Mouse (Mus musculus): ENCODE measurements around the gene Ccdc181. TPM values are rescaled to one million over a fixed set of nuclear protein-coding genes. Genes with fewer than 3 reads are reported as not detected.

Gene Ccdc181
- polyA plus RNA-seq, 1 experiment from 2014 or later, result 26.9 TPM

DNA sequence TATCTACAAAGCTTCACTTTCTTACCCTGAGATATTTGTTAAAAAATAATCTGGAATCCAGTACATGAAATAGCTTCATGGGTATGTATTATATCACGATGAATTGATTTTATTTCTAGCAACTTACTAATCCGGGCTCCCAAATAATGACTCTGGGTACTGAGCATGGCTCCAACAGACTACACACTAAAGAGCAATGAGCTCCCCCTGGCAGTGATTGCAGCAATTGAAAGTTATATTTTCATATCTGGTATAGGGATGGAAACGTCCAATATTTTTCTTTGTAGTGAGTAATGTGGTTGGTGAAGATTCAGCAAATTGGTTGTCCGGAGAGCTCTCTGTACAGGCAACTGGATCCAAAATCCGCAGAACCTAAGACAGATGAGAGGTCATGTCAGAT, 16.7 kb downstream of the Ccdc181 start:
- Histone ChIP-seq H3K9me3 (no peaks in the 10 kb centered on the region), H3K9ac (no peak overlapping the region), H3K4me2 (no peak overlapping the region), H3K27ac (replicated peaks) (no peak overlapping the region), H3K36me3 (peaks cover 50% of the 10 kb centered on the region), H3K27me3 (no peaks in the 10 kb centered on the region), H3K4me1 (replicated peaks) (no peaks in the 10 kb centered on the region), H3K4me3 (no peak overlapping the region)
- no peak for ATAC-seq (ENCODE audit: low FRiP score, low read depth)
- WGBS, result 93% methylated on average over 5 of the region's 5 CpGs

DNA sequence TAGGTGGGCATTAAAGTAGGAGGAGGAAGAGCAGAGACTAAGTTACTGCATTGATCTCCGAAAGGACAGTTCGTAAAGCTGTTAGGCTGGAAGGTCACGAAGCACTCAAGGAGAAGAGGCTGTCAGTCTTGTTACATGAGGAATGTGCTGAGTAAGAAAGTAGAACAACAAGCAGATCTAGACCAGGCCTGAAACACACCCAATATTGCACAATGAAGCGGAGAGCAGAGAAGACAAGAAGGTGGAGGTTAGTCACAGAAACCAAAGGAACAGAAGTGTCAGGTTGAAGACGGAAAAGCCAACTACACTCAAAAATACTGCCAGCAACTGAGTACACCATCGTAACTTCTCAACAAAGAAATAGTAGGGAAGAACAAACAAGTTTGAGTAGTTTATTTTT, 18.7 kb downstream of the Ccdc181 start:
- H3K36me3 ChIP-seq, result peaks cover 62% of the 10 kb centered on the region
- no peaks in the 10 kb centered on the region for H3K27me3 ChIP-seq
- no peak overlapping the region for H3K4me3 ChIP-seq
- no peak overlapping the region for H3K27ac ChIP-seq (replicated peaks)
- 96% methylated on average over 6 of the region's 6 CpGs for WGBS
- no peak for ATAC-seq (ENCODE audit: low FRiP score, low read depth)
- H3K9me3 ChIP-seq, result no peaks in the 10 kb centered on the region
- no peak overlapping the region for H3K9ac ChIP-seq
- H3K4me1 ChIP-seq (replicated peaks), result no peaks in the 10 kb centered on the region
- no peak overlapping the region for H3K4me2 ChIP-seq

DNA sequence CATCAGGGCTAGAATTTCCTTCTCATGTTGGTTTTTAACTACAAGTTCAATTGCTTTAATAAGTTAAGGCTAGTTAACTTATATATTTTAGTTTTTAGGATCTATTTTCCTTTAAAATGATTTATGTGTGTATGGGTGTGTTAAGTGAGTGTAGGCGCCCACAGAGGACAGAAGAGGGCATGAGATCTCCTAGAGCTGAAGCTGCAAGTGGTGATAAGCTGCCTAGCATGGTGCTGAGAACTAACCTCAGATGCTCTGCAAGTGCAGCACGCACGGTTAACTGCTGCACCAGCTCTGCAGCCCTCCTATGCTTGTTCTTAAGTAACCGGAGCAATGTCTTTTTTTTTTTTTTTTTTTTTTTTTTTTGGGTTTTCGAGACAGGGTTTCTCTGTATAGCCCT, 21.1 kb downstream of the Ccdc181 start:
- H3K4me3 ChIP-seq, result no peak overlapping the region
- no peaks in the 10 kb centered on the region for H3K9me3 ChIP-seq
- ATAC-seq (ENCODE audit: low FRiP score, low read depth), result no peak
- H3K27me3 ChIP-seq, result no peaks in the 10 kb centered on the region
- peaks cover 69% of the 10 kb centered on the region for H3K36me3 ChIP-seq
- WGBS, result 94% methylated on average over 4 of the region's 5 CpGs
- no peak overlapping the region for H3K9ac ChIP-seq
- no peaks in the 10 kb centered on the region for H3K4me1 ChIP-seq (replicated peaks)
- no peak overlapping the region for H3K4me2 ChIP-seq
- no peak overlapping the region for H3K27ac ChIP-seq (replicated peaks)

DNA sequence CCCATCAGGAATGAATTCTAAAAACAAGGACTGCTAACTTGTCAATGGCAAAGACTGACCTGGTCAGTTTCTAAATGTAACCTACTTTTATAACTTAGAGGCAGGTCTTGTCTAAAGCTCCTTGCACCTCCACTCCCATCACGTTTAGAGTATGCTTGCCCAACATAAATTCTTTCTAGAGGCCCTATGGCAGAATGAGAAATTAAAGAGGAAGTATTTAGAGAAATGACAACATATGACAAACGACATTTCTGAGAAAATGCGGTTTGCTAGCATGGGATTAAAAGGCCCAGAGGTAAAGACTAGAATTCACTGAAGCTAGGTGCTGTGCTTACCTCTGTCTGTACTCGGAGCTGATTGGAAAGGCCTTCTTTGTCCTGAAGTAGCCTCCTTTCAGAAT, 26.6 kb downstream of the Ccdc181 start:
- Histone ChIP-seq H3K27ac (replicated peaks) (no peak overlapping the region), H3K4me1 (replicated peaks) (peaks cover 21% of the 10 kb centered on the region), H3K9me3 (no peaks in the 10 kb centered on the region), H3K4me3 (no peak overlapping the region), H3K27me3 (no peaks in the 10 kb centered on the region), H3K36me3 (peaks cover 55% of the 10 kb centered on the region), H3K4me2 (no peak overlapping the region), H3K9ac (no peak overlapping the region)
- 93% methylated on average over 4 of the region's 4 CpGs for WGBS
- no peak for ATAC-seq (ENCODE audit: low FRiP score, low read depth)

DNA sequence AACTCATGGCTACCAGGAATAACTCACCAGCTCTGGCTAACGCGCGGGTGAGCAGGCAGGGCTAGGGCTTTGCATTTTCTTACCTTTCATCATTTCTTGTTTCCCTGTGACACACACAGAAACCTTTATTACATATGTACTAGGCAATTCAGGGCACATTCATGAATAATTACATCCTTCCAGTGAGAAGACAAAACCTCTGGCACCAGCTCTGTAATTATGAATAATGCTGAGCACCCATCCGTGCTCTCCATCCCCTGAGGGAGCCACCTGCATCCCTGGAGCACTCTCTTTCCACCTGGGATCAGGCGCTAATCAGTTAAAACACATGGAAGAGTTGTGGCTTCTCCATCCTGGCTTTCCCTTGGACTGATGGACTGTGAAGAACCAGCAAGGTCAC, 28.4 kb downstream of the Ccdc181 start, which contains the start of gene Nme7:
Gene Nme7, plus strand, starts transcription at position 301 of the 400 bp plus-strand sequence.
- Histone ChIP-seq H3K4me3 (no peak within 1 kb of the TSS), H3K27me3 (no peaks in the 10 kb centered on the region), H3K9ac (no peak within 1 kb of the TSS), H3K4me1 (replicated peaks) (peaks cover 31% of the 10 kb centered on the region), H3K9me3 (no peaks in the 10 kb centered on the region), H3K36me3 (peaks cover 38% of the 10 kb centered on the region), H3K4me2 (no peak within 1 kb of the TSS), H3K27ac (replicated peaks) (no peak within 1 kb of the TSS)
- WGBS, result 85% methylated on average over 5 of the region's 5 CpGs
- ATAC-seq (ENCODE audit: low FRiP score, low read depth), result no peak

DNA sequence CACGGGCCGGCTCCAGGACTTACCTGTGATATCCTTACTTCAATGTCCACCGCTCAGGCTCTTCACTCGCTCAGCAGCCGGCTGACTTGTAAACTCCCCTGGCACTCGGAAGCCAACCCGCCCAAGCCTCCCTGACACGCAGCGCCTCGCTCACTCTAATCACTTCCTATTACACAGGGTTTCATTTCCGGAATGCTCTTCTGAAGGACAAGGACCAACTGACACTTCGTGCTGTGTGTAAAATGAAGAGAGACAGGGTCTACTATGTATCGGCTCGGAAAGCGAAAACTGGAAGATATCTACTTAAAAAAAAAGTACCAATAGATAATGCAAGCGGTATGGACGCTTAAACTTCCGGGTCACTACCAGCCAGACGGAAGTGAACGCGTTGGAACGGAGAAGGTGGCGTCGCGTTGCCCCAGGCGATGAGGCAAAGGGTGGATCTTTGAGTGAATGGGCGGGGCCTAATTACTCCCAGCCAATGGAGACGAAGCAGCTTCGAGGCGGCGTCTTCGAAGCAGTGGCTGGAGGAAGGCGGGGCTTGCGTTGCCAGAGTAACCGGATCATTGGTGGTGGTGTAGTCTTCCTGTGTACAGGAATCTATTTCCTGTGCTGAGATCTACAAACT, 31.9 kb downstream of the Ccdc181 start, which contains the start of gene Blzf1:
Gene Blzf1, minus strand, starts transcription at position 366 of the 628 bp plus-strand sequence.
- Histone ChIP-seq H3K9me3 (no peaks in the 10 kb centered on the region), H3K9ac (peak within 1 kb of the TSS; percentile 74), H3K4me1 (replicated peaks) (peaks cover 35% of the 10 kb centered on the region), H3K4me2 (peak within 1 kb of the TSS; percentile 85), H3K27ac (replicated peaks) (peak within 1 kb of the TSS; percentile 82), H3K27me3 (no peaks in the 10 kb centered on the region), H3K36me3 (peaks cover 11% of the 10 kb centered on the region), H3K4me3 (peak within 1 kb of the TSS; percentile 97)
- WGBS, result under 1% methylated on average over 35 of the region's 35 CpGs
- peak; percentile 99 for ATAC-seq (ENCODE audit: low FRiP score, low read depth)

DNA sequence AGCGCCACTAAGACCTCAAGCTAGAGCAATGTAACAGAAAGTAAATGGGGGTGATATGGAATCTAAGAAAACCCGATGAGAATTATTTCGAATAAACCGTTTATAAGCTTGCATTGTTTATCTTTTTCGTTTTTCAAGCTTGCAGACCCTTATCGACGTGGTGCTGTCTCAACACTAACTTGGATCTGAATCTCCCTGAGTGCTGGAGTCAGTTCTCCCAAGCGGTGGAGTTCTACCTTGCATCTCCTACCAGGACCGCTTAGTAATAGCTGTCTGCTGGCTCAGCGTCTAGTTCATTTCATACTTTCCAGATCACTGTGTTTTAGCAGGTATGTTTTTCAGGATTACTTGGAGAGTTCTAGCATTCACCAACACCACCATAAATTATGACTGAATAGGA, 32.5 kb downstream of the Ccdc181 start:
- Histone ChIP-seq H3K27ac (replicated peaks) (peak overlapping the region; percentile 82), H3K9me3 (no peaks in the 10 kb centered on the region), H3K4me1 (replicated peaks) (peaks cover 35% of the 10 kb centered on the region), H3K4me2 (peak overlapping the region; percentile 85), H3K9ac (peak overlapping the region; percentile 52), H3K4me3 (peak overlapping the region; percentile 97), H3K36me3 (peaks cover 5% of the 10 kb centered on the region), H3K27me3 (no peaks in the 10 kb centered on the region)
- 14% methylated on average over 10 of the region's 10 CpGs for WGBS
- 0 out of 2 replicates have a peak, but pooled peaks have one; percentile 9 for ATAC-seq (ENCODE audit: low FRiP score, low read depth)

DNA sequence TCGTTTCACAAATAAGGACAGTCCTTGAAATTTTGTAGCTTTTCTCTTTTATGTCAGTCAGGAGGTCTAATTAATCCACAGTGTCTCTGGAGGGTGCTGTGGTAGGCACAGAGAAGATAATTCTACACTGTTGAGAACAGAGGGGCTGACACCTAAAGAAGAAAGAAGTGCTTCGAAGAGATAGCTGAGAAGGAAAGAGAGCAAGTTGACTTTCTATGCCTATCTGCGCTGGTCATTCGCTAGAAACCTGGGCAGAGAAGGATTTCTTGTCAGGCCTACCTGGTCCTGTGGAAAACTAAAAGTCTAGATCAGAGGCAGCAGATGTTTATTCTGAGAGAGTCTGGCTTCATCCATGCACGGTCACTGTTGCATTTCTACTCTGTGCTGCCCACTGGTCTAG, 38.7 kb downstream of the Ccdc181 start:
- WGBS, result 94% methylated on average over 5 of the region's 5 CpGs
- Histone ChIP-seq H3K27ac (replicated peaks) (no peak overlapping the region), H3K27me3 (no peaks in the 10 kb centered on the region), H3K36me3 (peaks cover 3% of the 10 kb centered on the region; the same call in 1 of the 2 replicates), H3K4me1 (replicated peaks) (0 out of 2 replicates have a peak, but pooled peaks cover 4% of the 10 kb centered on the region), H3K4me2 (no peak overlapping the region), H3K4me3 (no peak overlapping the region), H3K9ac (no peak overlapping the region), H3K9me3 (no peaks in the 10 kb centered on the region)
- no peak for ATAC-seq (ENCODE audit: low FRiP score, low read depth)

DNA sequence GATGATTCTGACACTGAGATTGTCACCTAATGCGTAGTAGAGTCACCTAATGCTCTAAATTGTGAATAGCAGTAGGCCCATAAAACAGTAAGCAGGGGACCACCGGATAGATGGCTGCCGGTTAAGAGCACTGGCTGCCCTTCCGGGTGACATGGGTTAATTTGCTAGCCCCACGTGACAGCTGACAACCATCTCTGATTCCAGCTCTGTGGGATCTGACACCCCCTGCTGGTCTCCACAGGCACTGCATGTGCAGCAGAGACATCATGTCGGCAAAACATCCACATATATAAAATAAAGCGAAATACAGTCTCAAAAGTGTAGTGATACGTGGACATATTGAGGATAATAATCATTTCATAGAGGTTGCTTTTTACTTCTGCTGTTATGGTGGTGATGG, 39.9 kb downstream of the Ccdc181 start:
- H3K27ac ChIP-seq (replicated peaks), result no peak overlapping the region
- H3K4me1 ChIP-seq (replicated peaks), result no peaks in the 10 kb centered on the region
- no peaks in the 10 kb centered on the region for H3K27me3 ChIP-seq
- no peaks in the 10 kb centered on the region for H3K9me3 ChIP-seq
- no peak overlapping the region for H3K9ac ChIP-seq
- no peak for ATAC-seq (ENCODE audit: low FRiP score, low read depth)
- no peak overlapping the region for H3K4me3 ChIP-seq
- WGBS, result 66% methylated on average over 8 of the region's 8 CpGs
- H3K4me2 ChIP-seq, result no peak overlapping the region
- peaks cover 3% of the 10 kb centered on the region; the same call in 1 of the 2 replicates for H3K36me3 ChIP-seq

DNA sequence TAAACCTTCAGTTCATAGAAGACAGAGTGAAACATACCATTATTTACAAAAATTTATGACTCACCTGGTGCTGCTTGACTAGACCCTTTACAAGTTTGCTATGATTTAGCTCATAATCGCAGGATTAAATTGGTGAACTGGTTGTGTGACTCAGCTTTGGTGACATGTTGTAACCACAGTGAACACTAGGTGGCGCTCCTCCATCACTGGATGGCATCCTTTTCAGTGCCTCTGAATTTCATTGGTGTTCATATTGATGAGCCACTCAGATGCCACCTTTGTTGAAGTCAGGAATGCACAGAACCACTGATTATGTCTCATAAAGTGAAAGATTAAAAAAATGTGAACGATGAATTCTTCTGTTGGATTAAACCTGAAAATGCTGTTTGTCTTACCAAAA, 41.3 kb downstream of the Ccdc181 start:
- Histone ChIP-seq H3K4me2 (no peak overlapping the region), H3K9ac (no peak overlapping the region), H3K9me3 (no peaks in the 10 kb centered on the region), H3K27ac (replicated peaks) (no peak overlapping the region), H3K4me1 (replicated peaks) (0 out of 2 replicates have a peak, but pooled peaks cover 6% of the 10 kb centered on the region), H3K4me3 (no peak overlapping the region), H3K36me3 (no peaks in the 10 kb centered on the region; the same call in 1 of the 2 replicates), H3K27me3 (no peaks in the 10 kb centered on the region)
- 33% methylated on average over 3 of the region's 3 CpGs for WGBS
- peak; percentile 51; the same call in 1 of the 2 replicates for ATAC-seq (ENCODE audit: low FRiP score, low read depth)

DNA sequence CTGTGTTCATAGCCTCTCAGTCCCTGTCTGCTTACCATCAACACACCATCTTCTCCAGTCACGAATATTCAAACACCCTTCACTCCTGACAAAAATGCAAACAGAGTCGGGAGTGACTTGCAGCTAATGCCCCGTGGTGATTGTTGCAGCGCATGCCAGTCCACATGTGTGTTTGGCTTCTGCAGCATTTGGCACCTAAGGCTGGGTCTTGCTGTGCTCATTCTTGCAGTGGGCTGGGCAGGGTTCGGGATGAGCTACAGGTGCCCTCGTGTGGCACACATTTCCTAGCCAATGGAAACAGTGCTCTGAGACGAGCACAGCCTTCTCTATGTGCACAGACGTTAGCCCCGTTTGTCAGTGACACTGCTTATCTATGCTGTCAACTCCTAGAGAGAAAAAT, 41.9 kb downstream of the Ccdc181 start:
- Histone ChIP-seq H3K9ac (no peak overlapping the region), H3K27ac (replicated peaks) (no peak overlapping the region), H3K36me3 (no peaks in the 10 kb centered on the region; the same call in 1 of the 2 replicates), H3K4me1 (replicated peaks) (0 out of 2 replicates have a peak, but pooled peaks cover 6% of the 10 kb centered on the region), H3K4me2 (no peak overlapping the region), H3K9me3 (no peaks in the 10 kb centered on the region), H3K4me3 (no peak overlapping the region), H3K27me3 (no peaks in the 10 kb centered on the region)
- 85% methylated on average over 9 of the region's 9 CpGs for WGBS
- 0 out of 2 replicates have a peak, but pooled peaks have one; percentile 42 for ATAC-seq (ENCODE audit: low FRiP score, low read depth)

DNA sequence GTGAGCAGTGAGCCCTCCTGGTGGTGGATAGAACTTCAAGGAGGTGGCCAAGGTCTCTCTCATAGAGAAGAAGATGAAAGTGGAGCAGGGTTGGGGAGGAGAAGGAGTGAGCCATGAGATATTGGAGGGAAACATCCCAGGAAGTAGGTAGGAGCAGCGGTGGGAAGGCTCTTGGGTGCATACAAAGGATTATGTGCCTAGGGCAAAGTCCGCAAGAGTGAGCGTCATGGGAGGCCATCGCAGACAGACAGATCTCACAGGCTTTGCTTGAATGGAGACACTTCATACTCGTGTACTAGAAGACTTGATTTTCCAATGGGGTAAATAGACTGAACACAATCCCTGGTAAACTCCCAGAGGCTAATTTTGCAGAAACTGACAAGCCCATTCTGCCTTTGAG, 43.1 kb downstream of the Ccdc181 start:
- 91% methylated on average over 5 of the region's 5 CpGs for WGBS
- no peaks in the 10 kb centered on the region for H3K36me3 ChIP-seq

More for the DNA sequence above, 43.1 kb downstream of the Ccdc181 start:
- H3K9ac ChIP-seq, result no peak overlapping the region
- no peak overlapping the region for H3K4me2 ChIP-seq
- 0 out of 2 replicates have a peak, but pooled peaks cover 6% of the 10 kb centered on the region for H3K4me1 ChIP-seq (replicated peaks)
- no peaks in the 10 kb centered on the region for H3K27me3 ChIP-seq
- no peaks in the 10 kb centered on the region for H3K9me3 ChIP-seq
- H3K4me3 ChIP-seq, result no peak overlapping the region
- H3K27ac ChIP-seq (replicated peaks), result no peak overlapping the region
- no peak for ATAC-seq (ENCODE audit: low FRiP score, low read depth)

Data from hindbrain, embryonic 15.5 days (tissue).